Mouse (Mus musculus) hindbrain, embryonic 11.5 days (tissue): ENCODE data around the gene Ptprr. TPM values are rescaled to one million over a fixed set of nuclear protein-coding genes. Genes with fewer than 3 reads are reported as not detected.

Experiments
- ATAC-seq: fragments of 200-750 bp; cut with Nextera tagmentation; 2 replicates; pipeline ENCODE4 v1.8.0; 2017; ENCODE audit warnings: mild to moderate bottlenecking, moderate TSS enrichment, moderate library complexity; ENCODE audit not compliant: low FRiP score
- DNase-seq: peaks from one replicate; pipeline ENCODE4 v3.0.0-alpha.2; 2015; ENCODE audit warnings: low spot score
- H3K27ac ChIP-seq: fragments of 300-500 bp; sonication (generic); 2 replicates; pipeline ENCODE4 v1.5.1; 2014; ENCODE audit warnings: mild to moderate bottlenecking, low read depth, low read length
- H3K27me3 ChIP-seq: fragments of 300-500 bp; sonication (generic); 2 replicates; pipeline ENCODE4 v1.6.1; 2014; ENCODE audit warnings: mild to moderate bottlenecking, low read length, moderate library complexity, mixed read lengths; ENCODE audit not compliant: control insufficient read depth, insufficient read depth
- H3K36me3 ChIP-seq: fragments of 300-500 bp; sonication (generic); 2 replicates; pipeline ENCODE4 v1.6.1; 2014; ENCODE audit warnings: mild to moderate bottlenecking, low read length, moderate library complexity, mixed read lengths; ENCODE audit not compliant: control insufficient read depth, insufficient read depth
- H3K4me1 ChIP-seq: fragments of 300-500 bp; sonication (generic); replicated peaks from 2 replicates; pipeline ENCODE4 v1.6.1; 2014; ENCODE audit warnings: low read length, mixed read lengths; ENCODE audit not compliant: control insufficient read depth, insufficient read depth
- H3K4me2 ChIP-seq: fragments of 300-500 bp; sonication (generic); replicated peaks from 2 replicates; pipeline ENCODE4 v1.6.1; 2014; ENCODE audit warnings: mild to moderate bottlenecking, low read depth, low read length
- H3K4me3 ChIP-seq: fragments of 300-500 bp; sonication (generic); 2 replicates; pipeline ENCODE4 v1.5.1; 2014; ENCODE audit warnings: low read depth, low read length
- H3K9ac ChIP-seq: fragments of 300-500 bp; sonication (generic); 2 replicates; pipeline ENCODE4 v1.6.1; 2014; ENCODE audit warnings: low read depth, low read length
- H3K9me3 ChIP-seq: fragments of 300-500 bp; sonication (generic); 2 replicates; pipeline ENCODE4 v1.6.1; 2016; ENCODE audit warnings: low read length; ENCODE audit not compliant: control insufficient read depth
- WGBS: fragments of 180-500 bp; shearing (Covaris S2); extraction: QIAGEN DNeasy Blood & Tissue Kit; methylation state at CpG from one replicate; pipeline ENCODE4 v1.1.7; 2014; 5-methylcytosine and 5-hydroxymethylcytosine counted together
- polyA plus RNA-seq: library from polyadenylated mRNA; unstranded; fragments of >200 nt; fragmentation: Nextera tagmentation; extraction: Ambion mirVana; gene quantifications from 2 replicates; pipeline ENCODE4 v1.2.1, GENCODE M21; 2014

The Ptprr gene
- polyA plus RNA-seq, 1 experiment from 2014 or later = 2.0 TPM

- no peak for DNase-seq
- no peak overlapping the region for H3K27ac ChIP-seq
- no peaks in the 10 kb centered on the region for H3K27me3 ChIP-seq
- H3K4me1 ChIP-seq = no peaks in the 10 kb centered on the region
- H3K36me3 ChIP-seq = no peaks in the 10 kb centered on the region
- no peak for ATAC-seq
- H3K4me3 ChIP-seq = no peak overlapping the region
- H3K4me2 ChIP-seq = no peak overlapping the region
- H3K9ac ChIP-seq = no peak overlapping the region
- WGBS = 92% methylated on average over 5 of the region's 5 CpGs
- no peaks in the 10 kb centered on the region for H3K9me3 ChIP-seq
These were observed 136.7 kb downstream of the Ptprr start for GRCm38 (mm10) chr10:116154707-116155106.

DNA sequence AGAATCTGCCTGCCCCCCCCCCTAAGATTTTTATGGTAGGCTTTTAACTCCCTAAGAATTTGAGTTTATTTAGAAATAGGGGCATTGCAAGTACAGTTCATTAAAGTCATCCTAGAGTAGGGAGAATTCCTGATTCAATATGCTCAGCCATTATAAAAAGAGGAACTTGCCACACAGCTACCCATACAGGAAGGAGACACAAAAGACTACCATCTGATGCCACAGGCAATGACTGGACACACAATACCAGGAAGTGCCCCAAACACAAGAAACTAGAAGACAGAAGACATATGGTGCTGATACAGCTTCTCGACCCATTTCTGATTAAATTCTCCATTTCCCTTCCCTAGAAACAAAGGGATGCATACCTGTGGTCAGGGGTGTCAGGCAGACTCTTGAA, 138.7 kb downstream of the Ptprr start:
- WGBS = 69% methylated on average over 1 of the region's 1 CpGs
- DNase-seq = no peak
- Histone ChIP-seq H3K27me3 (no peaks in the 10 kb centered on the region), H3K9me3 (no peaks in the 10 kb centered on the region), H3K27ac (no peak overlapping the region), H3K4me1 (no peaks in the 10 kb centered on the region), H3K9ac (no peak overlapping the region), H3K4me2 (no peak overlapping the region), H3K4me3 (no peak overlapping the region), H3K36me3 (no peaks in the 10 kb centered on the region)
- no peak for ATAC-seq

DNA sequence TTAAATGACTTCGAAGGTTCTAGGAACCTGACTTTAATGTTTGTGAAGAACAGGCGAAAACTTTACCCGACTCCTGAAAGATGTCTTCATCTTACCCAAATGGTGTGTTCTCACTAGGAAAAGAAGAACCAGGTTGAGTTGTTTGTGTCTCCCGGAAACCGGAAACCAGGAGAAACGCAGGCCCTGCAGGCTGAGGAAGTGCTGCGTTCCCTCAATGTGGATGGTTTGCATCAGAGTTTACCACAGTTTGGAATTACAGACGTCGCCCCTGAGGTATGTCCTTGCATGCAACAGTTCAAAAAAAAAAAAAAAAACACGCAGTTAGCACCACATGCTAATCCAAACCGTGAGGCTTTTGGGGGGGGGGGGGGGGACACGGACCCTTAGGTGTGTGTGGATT, 144.3 kb downstream of the Ptprr start:
- H3K9me3 ChIP-seq = no peaks in the 10 kb centered on the region
- H3K4me3 ChIP-seq = no peak overlapping the region
- ATAC-seq (no peak), DNase-seq (no peak)
- WGBS = 78% methylated on average over 10 of the region's 12 CpGs
- H3K27ac ChIP-seq = no peak overlapping the region
- no peak overlapping the region for H3K4me2 ChIP-seq
- H3K9ac ChIP-seq = no peak overlapping the region
- H3K27me3 ChIP-seq = no peaks in the 10 kb centered on the region
- no peaks in the 10 kb centered on the region for H3K4me1 ChIP-seq
- no peaks in the 10 kb centered on the region for H3K36me3 ChIP-seq

GRCm38 (mm10) chr10:116175324-116175883, 157.4 kb downstream of the Ptprr start:
- no peaks in the 10 kb centered on the region for H3K27me3 ChIP-seq
- WGBS = 66% methylated on average over 10 of the region's 10 CpGs
- no peaks in the 10 kb centered on the region for H3K4me1 ChIP-seq
- DNase-seq = no peak
- H3K4me2 ChIP-seq = no peak overlapping the region
- H3K4me3 ChIP-seq = no peak overlapping the region
- no peaks in the 10 kb centered on the region for H3K36me3 ChIP-seq
- H3K9ac ChIP-seq = no peak overlapping the region
- no peak for ATAC-seq
- no peaks in the 10 kb centered on the region for H3K9me3 ChIP-seq
- no peak overlapping the region for H3K27ac ChIP-seq

DNA sequence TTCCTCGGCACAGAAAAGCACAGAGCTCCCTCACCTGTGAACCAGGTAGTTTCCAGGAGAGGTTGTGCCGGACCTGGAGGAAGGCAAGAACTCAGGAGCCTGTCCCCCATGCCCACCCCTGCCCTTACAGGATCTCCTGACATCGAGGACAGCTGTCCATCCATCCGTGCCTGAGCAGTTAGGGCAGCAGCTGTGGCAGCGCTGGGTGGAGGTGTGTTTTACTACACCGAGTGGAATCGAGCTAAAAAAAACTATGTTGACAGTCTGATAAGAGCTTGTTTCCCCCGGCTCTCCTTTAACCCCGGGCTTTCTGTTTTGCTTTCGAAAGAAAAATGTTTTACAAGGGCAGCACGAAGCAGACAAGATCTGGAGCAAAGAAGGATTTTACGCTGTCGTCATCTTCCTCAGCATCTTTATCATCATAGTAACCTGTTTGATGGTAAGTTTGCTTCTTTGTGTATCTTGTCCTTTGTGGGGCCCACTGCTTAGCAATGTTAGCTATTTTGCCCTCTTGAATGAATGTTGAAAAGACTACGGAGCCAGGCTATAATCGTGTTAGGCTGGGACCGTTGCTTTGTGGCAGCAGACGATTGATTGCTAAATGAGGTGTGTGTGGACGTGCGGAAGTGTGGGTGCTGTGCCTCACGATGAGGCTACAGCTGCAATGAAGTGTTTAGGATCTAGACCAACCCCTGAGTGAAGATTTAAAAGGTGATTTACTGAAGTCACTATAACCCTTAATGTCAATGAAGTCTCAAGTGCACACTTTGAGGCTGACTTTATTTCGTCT, 159.6 kb downstream of the Ptprr start:
- no peaks in the 10 kb centered on the region for H3K27me3 ChIP-seq
- DNase-seq (peak; percentile 11), ATAC-seq (0 out of 2 replicates have a peak, but pooled peaks have one; percentile 43)
- no peaks in the 10 kb centered on the region for H3K4me1 ChIP-seq
- no peak overlapping the region for H3K9ac ChIP-seq
- H3K4me2 ChIP-seq = peak overlapping the region; percentile 17; the same call in 1 of the 2 replicates
- no peak overlapping the region for H3K27ac ChIP-seq
- H3K4me3 ChIP-seq = no peak overlapping the region
- no peaks in the 10 kb centered on the region for H3K9me3 ChIP-seq
- no peaks in the 10 kb centered on the region for H3K36me3 ChIP-seq
- 47% methylated on average over 21 of the region's 21 CpGs for WGBS

DNA sequence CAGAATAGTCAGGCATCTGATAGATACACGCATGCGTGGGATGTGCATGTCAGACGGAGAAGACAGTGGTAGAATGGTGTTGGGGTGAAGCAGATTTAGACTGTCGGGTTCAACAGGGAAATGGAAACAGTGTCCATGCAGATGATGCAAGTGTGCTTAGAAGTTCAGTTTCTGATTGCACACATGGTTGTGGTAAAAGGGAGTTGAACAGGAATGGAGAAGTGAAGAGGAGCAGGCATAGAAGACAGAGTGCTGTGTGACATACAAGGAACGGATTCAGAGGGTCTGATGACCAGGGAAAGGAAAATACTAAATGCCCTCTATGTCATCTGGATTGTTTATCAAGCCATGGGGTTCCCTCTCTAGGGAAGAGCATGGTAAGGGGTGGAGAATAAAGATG, 163.2 kb downstream of the Ptprr start:
- Histone ChIP-seq H3K36me3 (no peaks in the 10 kb centered on the region), H3K4me1 (no peaks in the 10 kb centered on the region), H3K9ac (no peak overlapping the region), H3K4me3 (no peak overlapping the region), H3K4me2 (no peak overlapping the region), H3K9me3 (no peaks in the 10 kb centered on the region), H3K27ac (no peak overlapping the region), H3K27me3 (no peaks in the 10 kb centered on the region)
- ATAC-seq = no peak
- 85% methylated on average over 5 of the region's 5 CpGs for WGBS
- DNase-seq = no peak

GRCm38 (mm10) chr10:116182221-116182620, 164.2 kb downstream of the Ptprr start:
- H3K4me1 ChIP-seq = no peaks in the 10 kb centered on the region
- no peak overlapping the region for H3K4me2 ChIP-seq
- ATAC-seq = no peak
- H3K27ac ChIP-seq = no peak overlapping the region
- H3K27me3 ChIP-seq = no peaks in the 10 kb centered on the region
- no peak overlapping the region for H3K4me3 ChIP-seq
- WGBS = 89% methylated on average over 5 of the region's 5 CpGs
- no peaks in the 10 kb centered on the region for H3K9me3 ChIP-seq
- H3K36me3 ChIP-seq = no peaks in the 10 kb centered on the region
- no peak for DNase-seq
- H3K9ac ChIP-seq = no peak overlapping the region

- Histone ChIP-seq H3K9me3 (no peaks in the 10 kb centered on the region), H3K4me3 (no peak overlapping the region), H3K36me3 (no peaks in the 10 kb centered on the region), H3K4me2 (no peak overlapping the region), H3K27me3 (no peaks in the 10 kb centered on the region), H3K4me1 (no peaks in the 10 kb centered on the region), H3K9ac (no peak overlapping the region), H3K27ac (no peak overlapping the region)
- ATAC-seq (no peak), DNase-seq (no peak)
- 80% methylated on average over 3 of the region's 3 CpGs for WGBS
These were observed 165.2 kb downstream of the Ptprr start for GRCm38 (mm10) chr10:116183258-116183657.

GRCm38 (mm10) chr10:116191724-116192123, 173.7 kb downstream of the Ptprr start:
- H3K4me1 ChIP-seq = no peaks in the 10 kb centered on the region
- H3K27me3 ChIP-seq = no peaks in the 10 kb centered on the region
- no peak overlapping the region for H3K4me2 ChIP-seq
- H3K27ac ChIP-seq = no peak overlapping the region
- H3K9me3 ChIP-seq = no peaks in the 10 kb centered on the region
- 88% methylated on average over 2 of the region's 2 CpGs for WGBS
- H3K36me3 ChIP-seq = no peaks in the 10 kb centered on the region
- H3K4me3 ChIP-seq = no peak overlapping the region
- DNase-seq (no peak), ATAC-seq (no peak)
- no peak overlapping the region for H3K9ac ChIP-seq
